Mouse (Mus musculus): ENCODE measurements at regions not wholly inside any gene's neighbourhood (a gene's known extent, or its start where the extent isn't known, plus 50 kb on each side); places are given as distances from the start of the nearest gene placed in this dataset.
A peak's percentile ranks its signal among the peaks of the same experiment; 100 is the strongest.

GRCm38 (mm10) chr5:132707531-132707930, 164.4 kb upstream of the Auts2 start:
- H3K27me3 ChIP-seq (ENCODE audit: control insufficient read depth, insufficient read depth, low read length) = no peaks in the 10 kb centered on the region
- no peaks in the 10 kb centered on the region for H3K4me1 ChIP-seq (ENCODE audit: control insufficient read depth, insufficient read depth, low read length)
- WGBS = 55% methylated on average over 4 of the region's 4 CpGs
- no peaks in the 10 kb centered on the region for H3K36me3 ChIP-seq (ENCODE audit: control insufficient read depth, insufficient read depth)
- no peak overlapping the region for H3K27ac ChIP-seq (ENCODE audit: low read length)
- H3K4me3 ChIP-seq (ENCODE audit: low read length) = no peak overlapping the region
- H3K9me3 ChIP-seq (replicated peaks; ENCODE audit: control insufficient read depth, low read length) = peaks cover 6% of the 10 kb centered on the region
- no peak for ATAC-seq (replicated peaks; ENCODE audit: extremely low read depth, insufficient read depth, low FRiP score)
- H3K4me2 ChIP-seq (ENCODE audit: low read depth, low read length) = no peak overlapping the region
- H3K9ac ChIP-seq (ENCODE audit: low read length) = no peak overlapping the region

- Histone ChIP-seq H3K36me3 (ENCODE audit: control insufficient read depth, insufficient read depth) (no peaks in the 10 kb centered on the region), H3K27ac (ENCODE audit: low read length) (no peak overlapping the region), H3K4me3 (ENCODE audit: low read length) (no peak overlapping the region), H3K4me1 (ENCODE audit: control insufficient read depth, insufficient read depth, low read length) (no peaks in the 10 kb centered on the region), H3K9me3 (replicated peaks; ENCODE audit: control insufficient read depth, low read length) (no peaks in the 10 kb centered on the region), H3K9ac (ENCODE audit: low read length) (no peak overlapping the region), H3K4me2 (ENCODE audit: low read depth, low read length) (no peak overlapping the region), H3K27me3 (ENCODE audit: control insufficient read depth, insufficient read depth, low read length) (no peaks in the 10 kb centered on the region)
- ATAC-seq (replicated peaks; ENCODE audit: extremely low read depth, insufficient read depth, low FRiP score) = no peak
- 54% methylated on average over 10 of the region's 10 CpGs for WGBS
These were observed 160.4 kb upstream of the Auts2 start for GRCm38 (mm10) chr5:132703455-132704100.

GRCm38 (mm10) chr5:132702573-132702972, 159.4 kb upstream of the Auts2 start:
- no peak overlapping the region for H3K4me3 ChIP-seq (ENCODE audit: low read length)
- WGBS = 71% methylated on average over 3 of the region's 3 CpGs
- H3K27ac ChIP-seq (ENCODE audit: low read length) = no peak overlapping the region
- H3K9me3 ChIP-seq (replicated peaks; ENCODE audit: control insufficient read depth, low read length) = no peaks in the 10 kb centered on the region
- ATAC-seq (replicated peaks; ENCODE audit: extremely low read depth, insufficient read depth, low FRiP score) = no peak
- H3K36me3 ChIP-seq (ENCODE audit: control insufficient read depth, insufficient read depth) = no peaks in the 10 kb centered on the region
- no peak overlapping the region for H3K4me2 ChIP-seq (ENCODE audit: low read depth, low read length)
- no peaks in the 10 kb centered on the region for H3K4me1 ChIP-seq (ENCODE audit: control insufficient read depth, insufficient read depth, low read length)
- no peak overlapping the region for H3K9ac ChIP-seq (ENCODE audit: low read length)
- H3K27me3 ChIP-seq (ENCODE audit: control insufficient read depth, insufficient read depth, low read length) = no peaks in the 10 kb centered on the region

- Histone ChIP-seq H3K4me2 (ENCODE audit: low read depth, low read length) (no peak overlapping the region), H3K9ac (ENCODE audit: low read length) (no peak overlapping the region), H3K27me3 (ENCODE audit: control insufficient read depth, insufficient read depth, low read length) (no peaks in the 10 kb centered on the region), H3K4me1 (ENCODE audit: control insufficient read depth, insufficient read depth, low read length) (no peaks in the 10 kb centered on the region), H3K36me3 (ENCODE audit: control insufficient read depth, insufficient read depth) (no peaks in the 10 kb centered on the region), H3K9me3 (replicated peaks; ENCODE audit: control insufficient read depth, low read length) (peaks cover 3% of the 10 kb centered on the region; the same call in 1 of the 2 replicates), H3K4me3 (ENCODE audit: low read length) (no peak overlapping the region), H3K27ac (ENCODE audit: low read length) (no peak overlapping the region)
- WGBS = 87% methylated on average over 10 of the region's 10 CpGs
- ATAC-seq (replicated peaks; ENCODE audit: extremely low read depth, insufficient read depth, low FRiP score) = no peak
These were observed 147.6 kb upstream of the Auts2 start for GRCm38 (mm10) chr5:132690784-132691183.

DNA sequence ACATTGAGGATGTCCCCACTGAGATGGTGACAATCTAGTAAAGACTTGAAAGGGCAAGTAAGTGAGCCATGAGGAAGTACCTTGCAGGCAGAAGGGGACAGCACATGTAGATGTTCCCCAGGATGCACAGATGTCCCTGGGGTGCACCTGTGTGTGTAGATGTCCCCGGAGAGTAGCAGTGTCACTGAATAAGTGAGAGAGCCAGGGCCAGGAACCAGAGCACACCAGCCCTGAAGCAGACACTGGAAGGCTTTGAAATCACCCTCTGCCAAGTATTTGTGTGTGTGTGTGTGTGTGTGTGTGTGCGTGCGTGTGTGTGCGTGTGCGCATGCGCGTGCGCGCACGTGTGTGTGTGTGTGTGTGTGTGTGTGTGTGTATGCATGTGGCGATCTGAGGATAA, 132.1 kb upstream of the Auts2 start:
- H3K36me3 ChIP-seq (ENCODE audit: control insufficient read depth, insufficient read depth) = no peaks in the 10 kb centered on the region
- ATAC-seq (replicated peaks; ENCODE audit: extremely low read depth, insufficient read depth, low FRiP score) = no peak
- no peak overlapping the region for H3K9ac ChIP-seq (ENCODE audit: low read length)
- no peaks in the 10 kb centered on the region for H3K27me3 ChIP-seq (ENCODE audit: control insufficient read depth, insufficient read depth, low read length)
- no peaks in the 10 kb centered on the region for H3K4me1 ChIP-seq (ENCODE audit: control insufficient read depth, insufficient read depth, low read length)
- no peaks in the 10 kb centered on the region for H3K9me3 ChIP-seq (replicated peaks; ENCODE audit: control insufficient read depth, low read length)
- WGBS = 96% methylated on average over 11 of the region's 11 CpGs
- H3K4me3 ChIP-seq (ENCODE audit: low read length) = no peak overlapping the region
- no peak overlapping the region for H3K4me2 ChIP-seq (ENCODE audit: low read depth, low read length)
- no peak overlapping the region for H3K27ac ChIP-seq (ENCODE audit: low read length)

- Histone ChIP-seq H3K4me3 (ENCODE audit: low read length) (no peak overlapping the region), H3K9ac (ENCODE audit: low read length) (no peak overlapping the region), H3K27me3 (ENCODE audit: control insufficient read depth, insufficient read depth, low read length) (no peaks in the 10 kb centered on the region), H3K36me3 (ENCODE audit: control insufficient read depth, insufficient read depth) (no peaks in the 10 kb centered on the region), H3K4me2 (ENCODE audit: low read depth, low read length) (no peak overlapping the region), H3K27ac (ENCODE audit: low read length) (no peak overlapping the region), H3K4me1 (ENCODE audit: control insufficient read depth, insufficient read depth, low read length) (no peaks in the 10 kb centered on the region), H3K9me3 (replicated peaks; ENCODE audit: control insufficient read depth, low read length) (no peaks in the 10 kb centered on the region)
- ATAC-seq (replicated peaks; ENCODE audit: extremely low read depth, insufficient read depth, low FRiP score) = no peak
- 56% methylated on average over 6 of the region's 6 CpGs for WGBS
These were observed 130.6 kb upstream of the Auts2 start for GRCm38 (mm10) chr5:132673599-132674305.

DNA sequence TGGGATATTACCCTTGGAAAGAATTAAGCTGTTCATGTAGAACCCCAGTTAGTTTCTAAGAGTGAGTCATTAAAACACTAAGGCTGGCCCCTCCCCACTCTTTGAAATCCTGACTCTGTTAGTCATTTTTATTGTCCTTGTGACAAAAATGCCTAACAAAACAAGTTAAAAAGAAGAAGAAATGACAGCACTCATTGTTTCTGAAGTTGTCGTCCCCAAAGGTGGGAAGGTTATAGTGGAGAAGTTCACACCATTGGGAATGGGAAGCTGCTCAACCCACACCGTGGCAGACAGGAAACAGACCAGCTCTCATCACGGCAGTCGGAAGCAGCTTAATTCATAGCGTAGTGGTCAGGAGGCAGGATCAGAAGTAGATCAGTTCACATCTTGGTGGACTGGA, 128.4 kb upstream of the Auts2 start:
- no peak overlapping the region for H3K9ac ChIP-seq (ENCODE audit: low read length)
- no peak overlapping the region for H3K4me3 ChIP-seq (ENCODE audit: low read length)
- WGBS = 46% methylated on average over 5 of the region's 5 CpGs
- H3K36me3 ChIP-seq (ENCODE audit: control insufficient read depth, insufficient read depth) = no peaks in the 10 kb centered on the region
- ATAC-seq (replicated peaks; ENCODE audit: extremely low read depth, insufficient read depth, low FRiP score) = no peak
- H3K27ac ChIP-seq (ENCODE audit: low read length) = no peak overlapping the region
- no peaks in the 10 kb centered on the region for H3K4me1 ChIP-seq (ENCODE audit: control insufficient read depth, insufficient read depth, low read length)
- H3K27me3 ChIP-seq (ENCODE audit: control insufficient read depth, insufficient read depth, low read length) = no peaks in the 10 kb centered on the region
- no peak overlapping the region for H3K4me2 ChIP-seq (ENCODE audit: low read depth, low read length)
- H3K9me3 ChIP-seq (replicated peaks; ENCODE audit: control insufficient read depth, low read length) = no peaks in the 10 kb centered on the region

GRCm38 (mm10) chr5:132667316-132667715, 124.2 kb upstream of the Auts2 start:
- Histone ChIP-seq H3K36me3 (ENCODE audit: control insufficient read depth, insufficient read depth) (no peaks in the 10 kb centered on the region), H3K27me3 (ENCODE audit: control insufficient read depth, insufficient read depth, low read length) (no peaks in the 10 kb centered on the region), H3K9me3 (replicated peaks; ENCODE audit: control insufficient read depth, low read length) (no peaks in the 10 kb centered on the region), H3K9ac (ENCODE audit: low read length) (no peak overlapping the region), H3K4me2 (ENCODE audit: low read depth, low read length) (no peak overlapping the region), H3K27ac (ENCODE audit: low read length) (no peak overlapping the region), H3K4me1 (ENCODE audit: control insufficient read depth, insufficient read depth, low read length) (no peaks in the 10 kb centered on the region), H3K4me3 (ENCODE audit: low read length) (no peak overlapping the region)
- peak; percentile 49; the same call in 1 of the 2 replicates for ATAC-seq (replicated peaks; ENCODE audit: extremely low read depth, insufficient read depth, low FRiP score)
- WGBS = 30% methylated on average over 4 of the region's 4 CpGs

DNA sequence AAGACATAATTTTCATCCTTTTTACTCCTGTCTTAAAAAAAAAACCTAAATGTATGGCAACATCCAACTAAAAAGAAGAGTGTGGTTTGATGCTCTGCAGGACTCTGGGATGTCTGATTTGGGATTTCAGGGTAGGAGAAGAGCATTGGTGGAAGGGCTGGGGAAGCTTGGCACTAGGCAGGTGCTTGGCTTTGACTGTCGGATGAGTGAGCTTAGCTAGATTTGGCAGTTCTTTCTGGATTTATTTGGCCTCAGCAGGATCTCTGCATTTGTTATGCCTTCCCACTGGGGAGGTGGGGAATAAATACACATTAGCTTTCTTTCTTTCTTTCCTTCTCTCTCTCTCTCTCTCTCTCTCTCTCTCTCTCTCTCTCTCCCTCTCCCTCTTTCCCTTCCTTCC, 118.1 kb upstream of the Auts2 start:
- no peak overlapping the region for H3K4me2 ChIP-seq (ENCODE audit: low read depth, low read length)
- WGBS = 57% methylated on average over 1 of the region's 1 CpGs
- no peaks in the 10 kb centered on the region for H3K4me1 ChIP-seq (ENCODE audit: control insufficient read depth, insufficient read depth, low read length)
- no peak for ATAC-seq (replicated peaks; ENCODE audit: extremely low read depth, insufficient read depth, low FRiP score)
- H3K27me3 ChIP-seq (ENCODE audit: control insufficient read depth, insufficient read depth, low read length) = no peaks in the 10 kb centered on the region
- H3K9me3 ChIP-seq (replicated peaks; ENCODE audit: control insufficient read depth, low read length) = peaks cover 17% of the 10 kb centered on the region
- no peak overlapping the region for H3K27ac ChIP-seq (ENCODE audit: low read length)
- no peaks in the 10 kb centered on the region for H3K36me3 ChIP-seq (ENCODE audit: control insufficient read depth, insufficient read depth)
- no peak overlapping the region for H3K9ac ChIP-seq (ENCODE audit: low read length)
- no peak overlapping the region for H3K4me3 ChIP-seq (ENCODE audit: low read length)

Measured in heart, embryonic 16.5 days (tissue).